ENCODE assay signal across 12 mouse cellular contexts in the genomic region with DNA sequence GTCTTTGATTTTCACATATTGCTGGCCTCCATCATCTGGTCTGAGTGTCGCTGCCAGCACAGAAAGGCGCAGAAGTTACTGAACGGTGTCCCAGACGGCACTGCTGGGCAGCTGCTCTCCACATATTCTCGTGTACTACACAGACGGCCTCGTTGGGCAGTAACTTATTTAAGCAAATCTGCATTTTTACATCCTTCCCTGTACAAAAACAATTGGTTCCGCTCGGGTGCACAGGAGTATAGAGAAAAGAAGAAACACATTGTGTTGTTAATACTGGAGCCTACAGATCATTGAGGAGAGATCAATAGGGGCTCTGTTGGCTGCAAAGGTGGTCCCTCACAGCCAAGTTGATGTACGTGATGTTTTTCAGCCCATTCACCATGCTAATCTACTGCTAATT. TPM values are rescaled to one million over a fixed set of nuclear protein-coding genes. Genes with fewer than 3 reads are reported as not detected.
DNase-seq lines count a peak whose midpoint lies in the region; ATAC-seq lines count a peak whose summit lies in the region.
"Had no signal": no experiment of that assay in that cellular context is flagged by ENCODE, and none has a peak within 500 bp of the region (broad histone marks: within the 10 kb centered on the region; RNA-seq: fewer than 3 reads in every experiment).

No protein-coding gene starts in this region.

- ATAC-seq in hindbrain, embryonic 12.5 days (ENCODE audit: low FRiP score) = peak; percentile 84
- peak; percentile 51; the same call in 1 of the 2 replicates for ATAC-seq in midbrain, embryonic 16.5 days
- ATAC-seq in CD4-positive, CD25-positive, alpha-beta regulatory T cell, adult 4 months = no peak
- no peak for ATAC-seq in liver, embryonic 12.5 days

- H3K4me2 ChIP-seq in hindbrain, embryonic 12.5 days (replicated peaks) = peak overlapping the region; percentile 4; the same call in 1 of the 2 replicates
- H3K4me2 ChIP-seq in midbrain, embryonic 16.5 days (ENCODE audit: low read length) = no peak overlapping the region
- H3K4me2 ChIP-seq in liver, embryonic 12.5 days = no peak overlapping the region

- H3K27ac ChIP-seq in hindbrain, embryonic 12.5 days = peak overlapping the region; percentile 48; the same call in 1 of the 2 replicates
- no peak overlapping the region for H3K27ac ChIP-seq in midbrain, embryonic 16.5 days (ENCODE audit: low read length)
- no peak overlapping the region for H3K27ac ChIP-seq in liver, embryonic 12.5 days
- H3K27ac ChIP-seq: limb, embryonic 10.5 days had no signal

- DNase-seq in cerebellum, postnatal 10 days = peak; percentile 57 to 65
- no peak for DNase-seq in cerebellum, adult 9-10 months
- DNase-seq in embryo, embryonic 10 days (ENCODE audit: low spot score) = peak; percentile 35
- no peak for DNase-seq in lung, postnatal 10 days
- DNase-seq: adrenal gland, postnatal 10 days; cerebellum, adult 11 months; thymus, postnatal 25 days had no signal

- H3K4me1 ChIP-seq in hindbrain, embryonic 12.5 days = peaks cover 10% of the 10 kb centered on the region
- peaks cover 2% of the 10 kb centered on the region; the same call in 1 of the 2 replicates for H3K4me1 ChIP-seq in midbrain, embryonic 16.5 days (ENCODE audit: control insufficient read depth, insufficient read depth, low read length)
- H3K4me1 ChIP-seq in liver, embryonic 12.5 days = no peaks in the 10 kb centered on the region

- no peak overlapping the region for H3K4me3 ChIP-seq in hindbrain, embryonic 12.5 days
- no peak overlapping the region for H3K4me3 ChIP-seq in midbrain, embryonic 16.5 days (ENCODE audit: low read depth, low read length)
- no peak overlapping the region for H3K4me3 ChIP-seq in liver, embryonic 12.5 days
- H3K4me3 ChIP-seq: limb, embryonic 10.5 days had no signal

- H3K9me3 ChIP-seq in hindbrain, embryonic 12.5 days (replicated peaks) = no peaks in the 10 kb centered on the region
- H3K9me3 ChIP-seq in midbrain, embryonic 16.5 days (replicated peaks; ENCODE audit: control insufficient read depth, low read length, poor library complexity, severe bottlenecking) = no peaks in the 10 kb centered on the region
- no peaks in the 10 kb centered on the region for H3K9me3 ChIP-seq in liver, embryonic 12.5 days (replicated peaks)
- H3K9me3 ChIP-seq: limb, embryonic 10.5 days had no signal

- no peaks in the 10 kb centered on the region for H3K27me3 ChIP-seq in hindbrain, embryonic 12.5 days
- no peaks in the 10 kb centered on the region for H3K27me3 ChIP-seq in midbrain, embryonic 16.5 days (ENCODE audit: control insufficient read depth, insufficient read depth, low read depth, low read length)
- H3K27me3 ChIP-seq in liver, embryonic 12.5 days (replicated peaks) = no peaks in the 10 kb centered on the region

- H3K36me3 ChIP-seq in hindbrain, embryonic 12.5 days = no peaks in the 10 kb centered on the region
- H3K36me3 ChIP-seq in midbrain, embryonic 16.5 days (ENCODE audit: control insufficient read depth, insufficient read depth, low read length) = no peaks in the 10 kb centered on the region
- H3K36me3 ChIP-seq in liver, embryonic 12.5 days = no peaks in the 10 kb centered on the region
- H3K36me3 ChIP-seq: limb, embryonic 10.5 days had no signal

- H3K9ac ChIP-seq in hindbrain, embryonic 12.5 days = no peak overlapping the region
- no peak overlapping the region for H3K9ac ChIP-seq in midbrain, embryonic 16.5 days (ENCODE audit: low read depth, low read length)
- H3K9ac ChIP-seq in liver, embryonic 12.5 days = no peak overlapping the region

- WGBS in hindbrain, embryonic 12.5 days = 25% methylated on average over 10 of the region's 10 CpGs
- 20% methylated on average over 10 of the region's 10 CpGs for WGBS in midbrain, embryonic 16.5 days
- WGBS in liver, embryonic 12.5 days (ENCODE audit: insufficient replicate concordance) = 73% methylated on average over 10 of the region's 10 CpGs

RNA-seq across cellular contexts. Expression of a gene that starts 58.4 kb away (rescaled TPM):
- 25.9 and 30.5 TPM in 2 replicates for polyA plus RNA-seq in hindbrain, embryonic 12.5 days (2016; fragmentation: Nextera tagmentation; extraction: Ambion mirVana)
- 59.7 and 69.0 TPM in 2 replicates for polyA plus RNA-seq in midbrain, embryonic 16.5 days (2015; fragmentation: Nextera tagmentation; extraction: Ambion mirVana)
- 1 to 10 TPM; 1.5 to 4.1 TPM for polyA plus RNA-seq in CD4-positive, CD25-positive, alpha-beta regulatory T cell, adult 4 months (2017; shearing (Covaris generic))
- polyA plus RNA-seq in liver, embryonic 12.5 days (2016; fragmentation: Nextera tagmentation; extraction: Ambion mirVana) = 4.7 and 6.3 TPM in 2 replicates

Comparison
In these comparisons a context has a peak if more than half of its experiments do, and no peak if none do; other contexts are left out.
1. DNase-seq: peak in cerebellum, postnatal 10 days (2 of 2) and embryo, embryonic 10 days (single experiment); none in cerebellum, adult 9-10 months (single experiment) and lung, postnatal 10 days (single experiment).
2. ATAC-seq: peak in hindbrain, embryonic 12.5 days (single experiment) and midbrain, embryonic 16.5 days (single experiment); none in CD4-positive, CD25-positive, alpha-beta regulatory T cell, adult 4 months (single experiment) and liver, embryonic 12.5 days (single experiment).